8 mouse cellular contexts compared by ENCODE assay signal in the genomic region with DNA sequence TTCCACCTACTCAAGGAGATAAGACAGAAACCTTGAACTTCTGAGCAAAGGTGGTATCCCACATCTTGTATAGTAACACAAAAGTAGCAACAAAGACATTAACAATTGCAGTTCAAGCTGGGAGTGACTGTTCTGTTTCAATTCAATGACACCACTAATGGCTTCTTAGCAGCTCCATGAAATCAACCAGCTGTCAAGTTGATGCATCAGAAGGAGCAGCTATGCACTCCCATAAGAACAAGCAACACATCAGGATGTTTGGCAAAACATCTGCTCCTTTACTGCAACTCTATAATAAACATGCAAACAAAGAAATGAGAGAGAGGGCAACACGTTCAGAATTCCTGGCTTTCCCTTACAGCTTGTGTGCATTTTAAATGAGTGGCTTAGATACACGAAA.
A peak's percentile ranks its signal among the peaks of the same experiment; 100 is the strongest.
DNase-seq lines count a peak whose midpoint lies in the region; ATAC-seq and TF ChIP-seq lines count a peak whose summit lies in the region.

No protein-coding gene starts in this region.

- no peak for TF ChIP-seq POLR2A in small intestine, adult 2 months (IDR thresholded peaks at IDR 0.05; ENCODE audit: low read depth, low read length)

- H3K4me3 ChIP-seq in gastrocnemius, adult 2 months, result peak overlapping the region; percentile 96
- no peak overlapping the region for H3K4me3 ChIP-seq in stomach, embryonic 16.5 days (replicated peaks; ENCODE audit: low read length)
- no peak overlapping the region for H3K4me3 ChIP-seq in stomach, postnatal 0 days (ENCODE audit: low read depth, low read length)
- no peak overlapping the region for H3K4me3 ChIP-seq in limb, embryonic 10.5 days
- H3K4me3 ChIP-seq in small intestine, adult 2 months (ENCODE audit: low read depth, low read length), result no peak overlapping the region

- TF ChIP-seq CTCF in gastrocnemius, adult 2 months (IDR thresholded peaks at IDR 0.05), result no peak
- no peak for TF ChIP-seq CTCF in stomach, postnatal 0 days (IDR thresholded peaks at IDR 0.05; ENCODE audit: low read depth)
- TF ChIP-seq CTCF in small intestine, adult 2 months (IDR thresholded peaks at IDR 0.05; ENCODE audit: extremely low read depth, insufficient read length, insufficient replicate concordance, low read depth, low read length), result no peak

- no peak for ATAC-seq in stomach, embryonic 16.5 days (ENCODE audit: insufficient read depth, low FRiP score)
- ATAC-seq in stomach, postnatal 0 days (ENCODE audit: low FRiP score, low TSS enrichment), result no peak

- H3K9ac ChIP-seq in stomach, embryonic 16.5 days (ENCODE audit: low read length), result no peak overlapping the region
- no peak overlapping the region for H3K9ac ChIP-seq in stomach, postnatal 0 days (ENCODE audit: low read length)

- peaks cover 20% of the 10 kb centered on the region for H3K4me1 ChIP-seq in stomach, embryonic 16.5 days (ENCODE audit: control insufficient read depth, insufficient read depth, low read length)
- H3K4me1 ChIP-seq in stomach, postnatal 0 days (replicated peaks; ENCODE audit: control insufficient read depth, insufficient read depth), result peaks cover 2% of the 10 kb centered on the region; the same call in 1 of the 2 replicates
- H3K4me1 ChIP-seq in limb, embryonic 10.5 days, result peaks cover 50% of the 10 kb centered on the region
- peaks cover 3% of the 10 kb centered on the region; the same call in 1 of the 2 replicates for H3K4me1 ChIP-seq in small intestine, adult 2 months (ENCODE audit: control insufficient read depth, insufficient read depth, insufficient read length, low read length)

- WGBS in stomach, embryonic 16.5 days, result 41% methylated on average over 2 of the region's 2 CpGs
- 41% methylated on average over 2 of the region's 2 CpGs for WGBS in stomach, postnatal 0 days
- WGBS in limb, embryonic 10.5 days, result 47% methylated on average over 2 of the region's 2 CpGs
- WGBS in small intestine, adult 2 months, result 25% methylated on average over 2 of the region's 2 CpGs

- no peak overlapping the region for H3K4me2 ChIP-seq in stomach, embryonic 16.5 days (ENCODE audit: low read depth, low read length)
- no peak overlapping the region for H3K4me2 ChIP-seq in stomach, postnatal 0 days (replicated peaks; ENCODE audit: low read depth)

- H3K27me3 ChIP-seq in stomach, embryonic 16.5 days (ENCODE audit: control insufficient read depth, insufficient read depth, low read length), result no peaks in the 10 kb centered on the region
- H3K27me3 ChIP-seq in stomach, postnatal 0 days (ENCODE audit: control insufficient read depth, insufficient read depth, low read length), result no peaks in the 10 kb centered on the region
- H3K27me3 ChIP-seq in limb, embryonic 10.5 days (ENCODE audit: low read depth, poor library complexity, severe bottlenecking), result no peaks in the 10 kb centered on the region
- H3K27me3 ChIP-seq in small intestine, adult 2 months (ENCODE audit: control insufficient read depth, insufficient read depth, low read length), result no peaks in the 10 kb centered on the region

- intact Hi-C loops in gastrocnemius, adult 2 months (cut with DNase I), result no loop called here
- intact Hi-C loops in left cerebral cortex, postnatal 25 days (cut with DNase I), result loop anchor here (5.0 kb wide), 1 partner anchor 85 kb away; no protein-coding TSS in a partner anchor

- H3K36me3 ChIP-seq in stomach, embryonic 16.5 days (ENCODE audit: control insufficient read depth, insufficient read depth, low read length), result no peaks in the 10 kb centered on the region
- H3K36me3 ChIP-seq in stomach, postnatal 0 days (ENCODE audit: control insufficient read depth, insufficient read depth, low read length), result no peaks in the 10 kb centered on the region
- no peaks in the 10 kb centered on the region for H3K36me3 ChIP-seq in limb, embryonic 10.5 days
- H3K36me3 ChIP-seq in small intestine, adult 2 months (ENCODE audit: control insufficient read depth, insufficient read depth, low read length), result no peaks in the 10 kb centered on the region

- no peak for DNase-seq in gastrocnemius, adult 2 months
- no peak for DNase-seq in gastrocnemius, adult 18-20 months (ENCODE audit: low spot score)
- DNase-seq in stomach, postnatal 0 days (ENCODE audit: low spot score), result no peak
- no peak for DNase-seq in limb, embryonic 10.5 days (ENCODE audit: low spot score)
- DNase-seq in left cerebral cortex, postnatal 25 days (ENCODE audit: low spot score in 2 of 2), result no peak
- no peak for DNase-seq in ovary, postnatal 14 days (ENCODE audit: low spot score)

- no peaks in the 10 kb centered on the region for H3K9me3 ChIP-seq in stomach, embryonic 16.5 days (replicated peaks; ENCODE audit: control insufficient read depth, low read length)
- no peaks in the 10 kb centered on the region for H3K9me3 ChIP-seq in stomach, postnatal 0 days (ENCODE audit: control insufficient read depth, low read length)
- H3K9me3 ChIP-seq in limb, embryonic 10.5 days (replicated peaks), result no peaks in the 10 kb centered on the region

- TF ChIP-seq EP300 in stomach, postnatal 0 days (optimal IDR thresholded peaks at IDR 0.05), result no peak

- H3K27ac ChIP-seq in gastrocnemius, adult 2 months, result peak overlapping the region; percentile 100
- H3K27ac ChIP-seq in stomach, embryonic 16.5 days (ENCODE audit: low read length), result peak overlapping the region; percentile 24; the same call in 1 of the 2 replicates
- no peak overlapping the region for H3K27ac ChIP-seq in stomach, postnatal 0 days (replicated peaks)
- peak overlapping the region; percentile 25; the same call in 1 of the 2 replicates for H3K27ac ChIP-seq in limb, embryonic 10.5 days
- peak overlapping the region; percentile 48 for H3K27ac ChIP-seq in small intestine, adult 2 months (ENCODE audit: insufficient read depth, low read depth, low read length)
